Mouse (Mus musculus) heart, postnatal 14 days (tissue): ENCODE measurements around the gene Slc25a1. TPM values are rescaled to one million over a fixed set of nuclear protein-coding genes. Genes with fewer than 3 reads are reported as not detected.
A peak's percentile ranks its signal among the peaks of the same experiment; 100 is the strongest.

ENCODE experiments used
- DNase-seq, 2 experiments: peaks; one replicate each; pipeline ENCODE4 v3.0.0; 2021 to 2022
- intact Hi-C: fragments of 180-260 bp; cut with DNase I; formaldehyde crosslinking; loops from one replicate; pipeline ENCODE4 v1.15.1; 2025
- total RNA-seq, 2 experiments: library from RNA; stranded (reverse); gene quantifications; 2 replicates each; pipeline ENCODE4 v1.2.3; 2021

Slc25a1 gene
- total RNA-seq, 2 experiments from 2014 or later, result 5.9 to 8.3 TPM

GRCm38 (mm10) chr16:17927351-17928082 lies 502 bp downstream of the Slc25a1 start:
- peak; percentile 44 to 47 for DNase-seq
- intact Hi-C loops, result loop anchor here (5.0 kb wide), 2 partner anchors 60 to 120 kb away; no protein-coding TSS in a partner anchor

DNA sequence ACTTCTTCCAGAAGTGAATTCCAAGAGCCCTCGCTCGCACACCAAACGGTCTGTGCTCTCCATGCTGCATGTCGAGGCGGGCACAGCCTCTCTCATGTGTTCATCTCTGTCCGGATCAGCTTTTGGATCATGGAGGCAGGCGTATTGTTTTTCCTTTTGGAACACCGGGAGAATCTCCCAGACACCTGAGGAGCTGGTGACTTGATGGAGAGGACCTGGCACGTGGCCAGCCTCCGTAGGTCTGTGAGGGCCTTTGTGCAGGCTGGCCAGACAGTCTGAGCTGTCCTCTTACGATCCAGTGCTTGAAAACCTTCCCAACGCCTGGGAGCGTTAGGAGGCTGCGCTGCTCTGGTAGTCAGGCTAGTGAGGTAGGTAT lies 5.9 kb downstream of the Slc25a1 start:
- intact Hi-C loops, result no loop called here

DNA sequence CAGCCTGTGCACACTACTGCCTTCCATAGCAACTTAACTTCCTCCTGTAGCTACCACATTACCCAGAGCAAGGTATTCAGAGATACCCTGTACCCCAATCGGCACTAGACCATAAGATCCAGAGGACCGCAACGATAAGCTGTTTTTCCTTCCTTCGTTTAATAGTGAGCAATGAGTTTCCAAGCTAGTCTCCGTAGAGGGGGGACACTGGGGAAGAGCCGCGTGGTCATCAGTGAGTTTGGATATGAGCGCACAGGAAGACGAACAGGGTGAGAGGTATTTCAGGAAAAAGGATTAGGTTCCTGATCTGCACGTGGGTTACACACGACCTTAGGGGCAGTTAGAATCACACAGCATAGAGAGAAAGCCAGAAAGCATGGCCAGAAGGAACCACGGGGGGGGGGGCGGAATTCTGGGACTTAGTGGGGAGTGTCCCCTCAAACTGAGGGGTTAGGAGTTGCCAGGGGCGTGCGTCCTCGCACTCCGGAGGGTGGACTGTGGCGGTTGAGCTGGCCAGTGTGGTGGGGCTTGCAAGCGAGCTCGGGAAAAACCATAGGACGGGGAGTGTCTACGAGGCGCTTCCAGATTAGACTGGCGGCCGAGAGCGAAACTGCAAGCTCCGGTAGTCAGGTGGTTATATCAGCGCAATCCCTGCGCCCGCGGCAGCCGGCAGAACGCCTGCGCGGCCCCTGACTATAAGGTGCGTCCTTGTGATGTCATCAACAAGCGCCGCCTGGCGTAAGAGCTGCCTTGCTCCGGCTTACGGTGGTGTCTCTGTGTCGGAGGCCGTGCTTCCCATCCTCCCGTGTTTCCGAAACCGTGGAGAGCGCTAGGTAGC lies 6.5 kb downstream of the Slc25a1 start:
- DNase-seq, result peak; percentile 93 to 97
- intact Hi-C loops, result no loop called here

More for the DNA sequence above, 5.9 kb downstream of the Slc25a1 start:
- no peak for DNase-seq

- no peak for DNase-seq
- intact Hi-C loops, result no loop called here
Measured at GRCm38 (mm10) chr16:17920586-17920985, 7.4 kb downstream of the Slc25a1 start.

DNA sequence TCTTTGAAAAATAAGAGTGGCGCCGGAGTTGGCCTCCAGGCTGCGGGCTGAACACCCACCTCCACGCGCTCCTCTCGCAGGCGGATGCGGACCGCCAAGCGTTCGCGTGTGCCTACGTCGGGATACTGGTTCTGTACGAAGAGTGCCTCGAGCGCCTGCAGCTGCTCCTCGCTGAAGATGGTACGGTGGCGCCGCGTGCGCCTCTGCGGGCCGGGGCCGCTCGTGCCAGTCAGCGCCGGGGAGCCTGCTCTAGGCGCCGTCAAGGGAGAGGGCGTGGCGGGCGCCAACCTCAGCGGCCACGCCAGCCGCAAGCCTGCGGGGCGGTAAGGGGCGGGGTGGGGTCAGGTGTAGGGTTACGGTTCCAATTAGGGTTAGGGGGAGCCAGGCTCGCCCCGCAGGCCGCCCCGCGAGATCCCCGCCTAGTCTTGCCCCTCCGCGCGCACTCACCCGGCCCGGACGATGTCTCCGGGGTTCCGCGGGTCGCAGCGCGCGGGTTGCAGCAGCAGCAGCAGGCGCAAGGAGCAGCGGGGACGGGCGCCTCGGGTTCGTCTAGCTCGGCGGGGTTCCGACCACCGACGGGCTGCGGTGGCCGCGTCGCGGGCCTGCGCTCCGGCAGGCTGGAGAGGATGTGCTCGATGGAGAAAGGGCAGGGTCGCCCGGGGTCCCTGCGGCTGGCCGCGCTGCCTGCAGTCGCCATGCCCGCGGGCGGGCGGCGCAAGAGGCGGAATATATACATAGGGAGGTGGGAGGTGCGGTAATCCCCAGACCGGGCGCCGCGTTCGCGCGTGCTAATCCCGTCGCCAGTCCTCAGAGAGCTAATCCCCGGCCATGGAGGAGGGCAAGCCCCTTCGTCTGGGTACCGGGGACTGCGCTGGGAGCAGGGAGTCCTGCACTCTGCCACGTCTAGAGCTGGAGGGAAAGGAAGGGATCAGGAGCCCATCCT lies 13.4 kb downstream of the Slc25a1 start, which contains the start of gene Gsc2:
Gene Gsc2, minus strand, starts transcription at position 753 of the 943 bp plus-strand sequence.
- DNase-seq, result no peak
- intact Hi-C loops, result loop anchor here (5.0 kb wide), 2 partner anchors 73 to 133 kb away; no protein-coding TSS in a partner anchor

GRCm38 (mm10) chr16:17911052-17911595 lies 16.9 kb downstream of the Slc25a1 start, which contains the start of gene Ess2:
Gene Ess2 (minus strand): TSS chr16:17911348.
- peak; percentile 87 to 90 for DNase-seq
- intact Hi-C loops, result loop anchor here (5.0 kb wide), 2 partner anchors 76 to 136 kb away; no protein-coding TSS in a partner anchor

- no peak for DNase-seq
- intact Hi-C loops, result no loop called here
Measured at GRCm38 (mm10) chr16:17898462-17898861, 29.6 kb downstream of the Slc25a1 start, which contains the start of the genes Dgcr2 and Tssk2. Gene Dgcr2 (minus strand): TSS chr16:17898562. Gene Tssk2 (plus strand): TSS chr16:17898637.

DNA sequence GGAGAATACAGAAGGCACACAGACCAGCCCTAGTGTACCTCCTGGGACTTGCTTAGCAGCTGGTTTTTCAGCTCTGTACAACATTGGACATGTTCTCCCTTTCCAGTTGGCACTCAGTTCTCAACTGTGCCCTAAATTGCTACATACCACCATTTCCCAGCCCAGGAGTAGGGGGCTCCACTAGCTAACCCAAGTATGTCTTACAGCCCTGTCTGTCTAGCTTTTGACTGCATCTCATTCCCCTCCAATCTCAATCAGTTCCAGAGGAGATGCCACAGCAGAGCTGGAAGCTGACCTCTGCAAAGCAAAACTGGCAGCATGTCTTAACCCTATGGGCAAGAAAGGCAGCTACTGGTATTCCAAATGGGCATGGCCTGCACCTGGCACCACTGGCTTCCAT lies 31.9 kb downstream of the Slc25a1 start:
- intact Hi-C loops, result no loop called here
- no peak for DNase-seq

DNA sequence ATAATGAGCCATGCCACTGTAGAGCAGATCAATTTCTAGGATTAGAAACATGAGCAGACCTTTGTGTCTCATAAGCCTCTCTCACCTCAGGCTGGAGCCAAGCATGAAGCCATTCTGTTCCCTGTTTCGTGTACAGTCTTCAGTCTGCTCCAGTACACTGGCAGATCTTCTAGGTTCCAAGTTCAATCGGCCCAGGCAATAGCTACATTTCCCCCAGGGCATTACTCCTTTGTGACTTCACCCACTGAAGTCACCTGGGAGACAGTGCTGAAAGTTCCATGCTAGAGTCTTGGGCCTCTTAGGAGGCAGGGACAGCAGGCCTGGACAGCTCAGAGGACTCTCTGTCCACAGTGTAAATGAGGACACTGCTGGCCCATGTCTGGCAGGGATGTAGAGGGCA lies 34.1 kb downstream of the Slc25a1 start, which contains the start of gene Tssk1:
Gene Tssk1, plus strand, starts transcription at position 301 of the 400 bp plus-strand sequence.
- DNase-seq, result no peak
- intact Hi-C loops, result no loop called here

GRCm38 (mm10) chr16:17892606-17893005 lies 35.4 kb downstream of the Slc25a1 start:
- intact Hi-C loops, result no loop called here
- peak; percentile 43 to 63 for DNase-seq

DNA sequence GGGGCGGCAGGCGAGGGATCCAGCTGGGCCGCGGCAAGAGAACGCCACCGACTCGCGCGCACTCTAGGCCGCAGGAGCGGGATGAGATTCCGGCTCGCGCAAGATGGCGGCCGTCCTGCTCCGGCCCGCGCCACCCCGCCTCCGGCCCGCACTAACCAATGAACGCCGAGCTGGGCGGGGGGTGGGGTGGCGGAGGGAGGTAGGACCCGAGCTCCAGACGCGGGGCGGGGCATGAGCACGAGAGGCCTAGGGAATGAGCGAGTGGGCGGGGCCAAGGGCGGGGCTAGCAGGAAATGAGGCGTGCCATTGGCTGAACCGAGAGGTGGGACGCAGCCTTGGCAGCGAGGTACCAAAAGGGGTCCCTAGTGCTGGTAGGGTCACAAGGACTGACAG lies 36.5 kb downstream of the Slc25a1 start, which contains the start of gene Gm20518:
Gene Gm20518, minus strand, starts transcription at position 105 of the 393 bp plus-strand sequence.
- DNase-seq, result peak; percentile 99
- intact Hi-C loops, result no loop called here

- DNase-seq, result peak; percentile 72 to 80
- intact Hi-C loops, result no loop called here
Measured at GRCm38 (mm10) chr16:17890917-17891566, 37.0 kb downstream of the Slc25a1 start.

DNA sequence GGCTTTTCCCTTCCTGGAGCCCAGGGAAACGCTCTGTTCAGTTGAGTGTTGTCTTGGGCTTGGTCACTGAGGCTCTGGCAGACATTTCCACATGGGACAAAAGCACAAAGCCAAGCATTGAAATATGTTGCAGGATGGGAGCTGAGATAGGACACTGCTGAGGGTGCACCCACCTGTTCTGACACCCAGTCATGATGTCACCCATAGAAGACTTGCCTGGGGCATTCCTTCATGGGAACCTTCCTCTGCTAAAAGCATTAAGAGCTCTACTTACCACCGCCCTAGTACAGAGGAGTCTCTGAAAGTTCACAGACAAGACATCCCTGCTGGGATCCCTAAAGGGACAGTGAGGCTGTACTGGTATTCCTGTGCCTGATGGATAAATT lies 37.7 kb downstream of the Slc25a1 start:
- intact Hi-C loops, result no loop called here

DNA sequence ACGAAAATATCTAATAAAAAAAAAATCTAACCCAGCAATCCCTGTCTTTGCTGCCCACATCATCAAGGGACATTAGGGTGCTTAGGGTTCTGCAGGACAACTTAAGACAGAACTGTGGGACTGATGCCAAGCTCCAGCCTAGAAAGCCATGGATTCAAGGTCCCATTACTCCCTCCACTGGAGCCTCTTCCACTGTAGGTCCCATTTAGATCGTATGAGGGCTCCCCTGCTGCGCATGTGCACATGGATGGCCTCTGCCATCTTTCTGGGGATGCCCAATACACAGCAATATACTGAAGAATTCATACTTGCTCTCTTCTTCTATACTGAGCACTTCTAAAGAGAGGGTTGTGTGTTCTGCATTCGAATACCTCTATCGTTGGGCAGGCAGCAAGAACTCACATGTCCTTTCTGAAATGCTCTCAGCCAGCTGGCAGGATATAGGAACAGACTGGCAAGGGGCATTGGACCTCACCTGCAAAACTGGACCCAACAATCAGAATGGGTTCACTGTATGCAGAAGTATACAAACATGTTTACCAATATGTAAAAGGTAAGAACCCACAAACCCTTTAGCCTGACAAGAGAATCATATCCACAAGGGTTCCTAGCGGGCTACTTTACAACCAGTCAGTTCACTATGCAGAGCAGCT lies 38.2 kb downstream of the Slc25a1 start:
- intact Hi-C loops, result no loop called here
- DNase-seq, result no peak

More for the DNA sequence above, 37.7 kb downstream of the Slc25a1 start:
- no peak for DNase-seq

DNA sequence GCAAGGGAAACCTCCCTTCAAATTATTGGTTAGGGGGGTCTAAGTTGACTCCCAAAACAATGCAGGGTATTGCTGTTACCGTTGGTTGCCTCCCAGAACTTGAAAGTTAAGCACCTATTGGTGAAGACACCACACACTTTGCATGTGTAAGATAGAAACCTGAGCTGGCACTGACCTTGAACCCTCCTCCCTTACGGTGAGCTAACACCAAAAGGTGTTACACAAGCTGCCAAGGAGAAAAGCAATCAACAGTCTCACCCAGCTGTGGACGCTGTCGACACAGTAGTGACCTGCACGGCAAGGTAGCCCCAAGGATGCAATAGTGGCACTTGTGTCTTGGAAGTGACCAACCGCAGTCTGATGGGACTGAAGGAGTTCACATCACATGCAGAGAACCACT lies 43.9 kb downstream of the Slc25a1 start:
- DNase-seq, result no peak
- intact Hi-C loops, result no loop called here

DNA sequence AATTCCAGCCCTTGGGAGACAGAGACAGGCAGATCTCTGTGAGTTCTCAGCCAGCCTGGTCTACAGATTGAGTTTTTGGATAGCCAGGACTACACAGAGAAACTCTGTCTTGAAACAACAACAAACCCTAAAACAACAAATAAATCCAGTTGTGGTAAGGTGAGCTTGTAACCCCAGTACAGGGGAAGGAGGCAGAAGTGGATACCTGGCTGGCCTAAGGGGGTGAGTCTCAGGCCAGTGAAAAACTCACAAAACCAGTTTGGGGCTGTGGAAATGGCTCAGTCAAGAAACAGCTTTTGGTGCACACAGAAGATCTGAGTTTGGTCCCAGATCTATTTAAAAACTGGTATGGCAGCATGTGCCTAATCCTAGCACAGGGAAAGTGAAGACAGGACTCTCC lies 45.8 kb downstream of the Slc25a1 start:
- DNase-seq, result no peak
- intact Hi-C loops, result no loop called here

GRCm38 (mm10) chr16:17879571-17879970 lies 48.4 kb downstream of the Slc25a1 start:
- no peak for DNase-seq
- intact Hi-C loops, result no loop called here

DNA sequence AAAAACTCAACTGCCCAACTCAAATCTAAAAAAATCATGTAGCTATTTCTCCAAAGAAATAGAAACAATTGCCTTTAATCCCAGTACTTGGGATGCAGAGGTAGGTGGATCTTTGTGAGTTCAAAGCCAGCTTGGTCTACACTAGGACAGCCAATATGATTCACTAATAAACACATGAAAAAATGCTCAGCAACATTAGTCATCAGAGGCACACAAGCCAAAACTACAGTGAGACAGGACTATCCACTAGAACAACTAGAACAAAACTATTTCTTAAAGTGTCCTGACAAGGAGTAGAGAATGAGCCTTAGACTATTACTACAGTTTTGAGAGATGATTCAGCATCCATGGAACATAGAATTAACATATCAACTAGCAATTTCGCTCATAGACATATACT lies 51.9 kb downstream of the Slc25a1 start:
- DNase-seq, result no peak
- intact Hi-C loops, result no loop called here
